Mouse (Mus musculus): Measurements from ENCODE around the gene Zdhhc24. TPM values are rescaled to one million over a fixed set of nuclear protein-coding genes. Genes with fewer than 3 reads are reported as not detected.

Zdhhc24 gene
- total RNA-seq (2017): 8.4 and 9.9 TPM in 2 replicates

DNA sequence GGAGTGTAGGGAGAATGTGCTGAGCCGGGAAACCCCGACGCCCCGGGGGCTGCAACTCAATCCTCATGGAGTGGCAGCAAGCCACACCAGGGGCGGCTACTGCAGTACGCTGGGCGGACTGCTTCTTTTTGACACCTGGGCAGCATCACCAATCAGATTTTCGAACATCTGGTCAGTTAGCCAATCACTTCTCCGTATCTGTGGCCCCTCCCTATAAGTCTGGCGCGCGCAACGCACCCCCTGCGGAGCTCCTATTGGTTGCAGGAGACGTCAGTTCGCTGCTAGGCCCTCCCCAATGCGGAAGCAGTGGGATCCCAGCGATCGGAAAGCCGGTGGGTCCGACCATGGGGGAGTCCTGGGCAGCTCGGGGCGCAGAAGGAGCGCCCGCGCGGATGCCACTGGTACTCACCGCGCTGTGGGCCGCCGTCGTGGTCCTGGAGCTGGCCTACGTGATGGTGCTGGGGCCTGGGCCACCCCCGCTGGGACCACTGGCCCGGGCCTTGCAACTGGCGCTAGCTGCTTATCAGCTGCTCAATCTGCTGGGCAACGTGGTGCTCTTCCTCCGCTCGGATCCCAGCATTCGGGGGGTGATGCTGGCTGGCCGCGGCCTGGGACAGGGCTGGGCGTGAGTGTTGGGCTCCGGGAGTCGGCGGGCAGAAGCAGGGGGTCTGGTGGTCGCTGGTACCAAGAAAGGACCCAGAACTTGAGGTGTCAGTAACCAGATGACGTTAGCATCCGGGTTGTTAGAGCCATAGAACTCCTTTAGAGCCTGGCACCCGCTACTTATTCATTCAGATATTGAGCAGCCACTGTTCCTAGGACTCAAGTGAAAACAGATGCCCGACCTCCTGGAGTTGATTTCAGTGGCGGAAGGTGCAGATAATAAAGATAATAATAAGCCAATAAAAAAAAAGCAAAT, at the start of gene Zdhhc24:
TSS of gene Zdhhc24 (plus strand) at position 264 of the 919 bp plus-strand sequence.
- peak; percentile 97 for ATAC-seq (ENCODE audit: extremely low read depth, insufficient number of reproducible peaks, low FRiP score, poor library complexity, severe bottlenecking)

GRCm38 (mm10) chr19:4829156-4829555, 49.3 kb upstream of the Zdhhc24 start:
- ATAC-seq (ENCODE audit: extremely low read depth, insufficient number of reproducible peaks, low FRiP score, poor library complexity, severe bottlenecking): no peak

DNA sequence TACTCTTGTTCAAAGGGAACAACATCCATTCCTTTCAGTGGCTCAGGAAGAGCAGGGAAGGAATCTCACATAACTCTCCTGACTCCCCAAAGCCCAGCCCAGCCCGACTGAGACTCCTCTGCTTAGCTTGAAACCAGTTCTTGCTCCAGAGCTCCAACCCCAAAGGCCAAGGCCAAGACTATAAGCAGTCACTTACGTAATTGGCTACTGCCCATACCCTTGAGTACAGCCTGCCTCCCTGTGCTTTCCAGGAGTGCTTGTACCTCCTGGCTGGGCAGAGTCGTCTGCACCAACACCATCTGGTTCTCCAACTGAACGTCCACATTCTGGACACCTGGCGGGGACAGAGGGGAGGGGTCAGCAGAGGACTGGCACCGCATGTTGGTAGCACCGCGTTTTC, 44.5 kb upstream of the Zdhhc24 start:
- no peak for ATAC-seq (ENCODE audit: extremely low read depth, insufficient number of reproducible peaks, low FRiP score, poor library complexity, severe bottlenecking)

DNA sequence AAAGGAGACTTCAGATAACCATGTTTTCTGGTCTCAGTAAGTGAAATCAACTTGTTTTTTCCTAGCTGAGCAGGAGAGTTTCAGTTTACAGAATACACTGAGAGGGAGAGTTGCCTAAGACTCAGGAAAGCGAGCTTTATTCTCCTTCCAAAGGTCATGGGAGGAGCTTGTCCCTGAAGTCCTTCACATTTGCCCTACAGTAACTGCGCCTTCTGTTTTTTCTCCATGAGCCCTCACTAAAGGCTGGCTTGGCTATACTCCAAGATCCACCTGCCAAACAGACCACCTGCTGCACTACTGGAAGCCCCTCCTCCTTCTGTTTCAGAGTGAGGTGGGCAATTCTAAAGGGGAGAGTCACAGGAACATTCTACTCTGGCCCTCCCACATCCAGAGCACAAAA, 42.4 kb upstream of the Zdhhc24 start:
- no peak for ATAC-seq (ENCODE audit: extremely low read depth, insufficient number of reproducible peaks, low FRiP score, poor library complexity, severe bottlenecking)

- ATAC-seq (ENCODE audit: extremely low read depth, insufficient number of reproducible peaks, low FRiP score, poor library complexity, severe bottlenecking): no peak
Observed at GRCm38 (mm10) chr19:4837049-4837448, 41.4 kb upstream of the Zdhhc24 start.

- no peak for ATAC-seq (ENCODE audit: extremely low read depth, insufficient number of reproducible peaks, low FRiP score, poor library complexity, severe bottlenecking)
Observed at GRCm38 (mm10) chr19:4838526-4839140, 39.8 kb upstream of the Zdhhc24 start.

- peak; percentile 95 for ATAC-seq (ENCODE audit: extremely low read depth, insufficient number of reproducible peaks, low FRiP score, poor library complexity, severe bottlenecking)
Observed at GRCm38 (mm10) chr19:4839149-4839548, 39.3 kb upstream of the Zdhhc24 start, which contains the start of the genes Ccs and Ccdc87. Gene Ccs (minus strand): TSS chr19:4839332. Gene Ccdc87 (plus strand): TSS chr19:4839366.

DNA sequence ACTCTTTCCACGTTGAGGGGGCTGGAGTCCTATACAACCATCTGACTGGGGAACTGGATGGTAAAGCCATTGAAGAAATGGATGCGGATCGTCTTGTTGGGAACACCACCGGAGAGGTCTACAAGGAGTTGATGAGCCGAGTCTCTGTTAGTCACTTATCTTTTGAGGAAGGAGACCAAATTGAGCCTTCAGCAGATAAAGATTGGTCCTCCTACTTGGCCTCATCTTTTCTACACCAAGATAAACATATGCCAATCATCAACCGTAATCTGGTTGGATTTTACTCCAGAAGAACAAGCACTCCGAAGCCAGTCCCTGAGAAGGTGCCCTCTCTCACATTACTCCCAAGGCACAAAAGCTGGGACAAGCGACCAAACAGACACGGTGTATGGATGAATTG, 37.6 kb upstream of the Zdhhc24 start:
- no peak for ATAC-seq (ENCODE audit: extremely low read depth, insufficient number of reproducible peaks, low FRiP score, poor library complexity, severe bottlenecking)

- no peak for ATAC-seq (ENCODE audit: extremely low read depth, insufficient number of reproducible peaks, low FRiP score, poor library complexity, severe bottlenecking)
Observed at GRCm38 (mm10) chr19:4842611-4843010, 35.9 kb upstream of the Zdhhc24 start.

DNA sequence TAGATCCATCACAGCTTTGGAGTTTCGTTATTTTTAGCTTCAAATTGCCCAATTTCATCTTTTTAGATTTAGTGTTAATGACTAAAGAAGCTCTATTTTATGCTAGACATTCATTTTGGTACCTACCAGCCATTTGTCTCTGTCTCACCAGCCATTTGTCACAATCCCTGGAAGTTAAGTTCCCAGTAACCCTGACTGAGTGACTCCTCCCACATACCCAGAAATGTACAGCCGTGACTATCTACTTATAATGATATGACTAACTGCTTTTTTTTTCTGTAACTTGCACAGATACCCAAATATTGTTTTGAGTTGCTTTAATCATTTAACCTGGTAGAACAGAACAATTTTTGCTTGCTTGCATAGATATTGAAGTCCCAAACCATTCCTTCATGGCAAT, 32.6 kb upstream of the Zdhhc24 start:
- ATAC-seq (ENCODE audit: extremely low read depth, insufficient number of reproducible peaks, low FRiP score, poor library complexity, severe bottlenecking): no peak

DNA sequence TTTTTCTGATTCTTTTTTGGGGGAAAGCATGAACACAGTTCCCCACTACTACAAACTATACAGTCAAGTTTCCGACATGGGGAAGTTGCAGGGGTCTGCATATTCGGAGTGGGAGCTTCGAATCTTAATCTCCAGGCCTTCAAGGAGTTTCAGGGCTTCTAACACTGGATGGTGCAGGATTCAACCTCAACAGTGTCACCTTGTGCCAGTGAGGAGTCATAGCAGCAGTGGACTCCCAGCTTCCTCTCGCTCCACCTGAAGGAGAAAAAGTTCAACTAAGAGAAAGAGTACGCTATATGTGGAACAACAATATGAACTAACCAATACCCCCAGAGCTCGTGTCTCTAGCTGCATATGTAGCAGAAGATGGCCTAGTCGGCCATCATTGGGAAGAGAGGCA, 31.0 kb upstream of the Zdhhc24 start:
- ATAC-seq (ENCODE audit: extremely low read depth, insufficient number of reproducible peaks, low FRiP score, poor library complexity, severe bottlenecking): no peak

GRCm38 (mm10) chr19:4849800-4850199, 28.7 kb upstream of the Zdhhc24 start:
- no peak for ATAC-seq (ENCODE audit: extremely low read depth, insufficient number of reproducible peaks, low FRiP score, poor library complexity, severe bottlenecking)

GRCm38 (mm10) chr19:4850281-4850680, 28.2 kb upstream of the Zdhhc24 start:
- ATAC-seq (ENCODE audit: extremely low read depth, insufficient number of reproducible peaks, low FRiP score, poor library complexity, severe bottlenecking): no peak

- ATAC-seq (ENCODE audit: extremely low read depth, insufficient number of reproducible peaks, low FRiP score, poor library complexity, severe bottlenecking): no peak
Observed at GRCm38 (mm10) chr19:4854552-4855469, 23.7 kb upstream of the Zdhhc24 start, which contains the start of gene Ctsf. Gene Ctsf (plus strand): TSS chr19:4855130.

DNA sequence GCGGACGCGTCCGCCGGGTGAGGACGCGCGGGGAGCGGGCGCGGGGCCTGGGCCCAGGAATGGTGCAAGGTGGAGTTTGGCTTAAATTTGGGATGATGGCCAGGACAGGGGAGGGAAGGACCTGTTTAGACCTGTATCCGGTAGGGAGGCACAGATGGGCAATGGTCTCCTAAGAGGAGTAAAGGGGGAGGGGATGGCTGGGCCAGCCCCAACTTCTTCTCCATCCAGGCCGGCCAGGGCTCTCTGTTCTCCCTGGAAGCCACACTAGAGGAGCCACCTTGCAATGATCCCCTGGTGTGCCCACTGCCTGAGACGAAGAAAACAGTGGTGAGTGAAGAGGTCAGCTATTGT, 23.0 kb upstream of the Zdhhc24 start:
- ATAC-seq (ENCODE audit: extremely low read depth, insufficient number of reproducible peaks, low FRiP score, poor library complexity, severe bottlenecking): no peak

DNA sequence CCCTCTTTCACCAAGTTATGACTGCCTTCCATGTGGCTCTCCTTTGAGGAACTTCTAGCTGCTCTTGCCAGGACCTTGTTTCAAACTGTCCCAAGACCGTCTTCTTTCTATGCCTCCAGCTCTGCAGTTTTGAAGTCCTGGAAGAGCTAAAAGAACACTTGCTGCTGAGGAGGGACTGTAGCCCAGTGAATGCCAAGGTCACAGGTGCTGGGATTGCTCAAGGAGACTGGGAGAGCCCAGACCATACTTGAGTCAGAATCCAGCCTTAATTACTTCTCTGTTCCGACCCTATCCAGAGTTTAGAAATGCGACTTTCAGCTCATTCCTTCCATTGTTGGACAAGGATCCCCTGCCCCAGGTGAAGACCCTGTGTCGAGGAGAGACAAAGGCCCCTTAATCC, 22.5 kb upstream of the Zdhhc24 start:
- no peak for ATAC-seq (ENCODE audit: extremely low read depth, insufficient number of reproducible peaks, low FRiP score, poor library complexity, severe bottlenecking)

DNA sequence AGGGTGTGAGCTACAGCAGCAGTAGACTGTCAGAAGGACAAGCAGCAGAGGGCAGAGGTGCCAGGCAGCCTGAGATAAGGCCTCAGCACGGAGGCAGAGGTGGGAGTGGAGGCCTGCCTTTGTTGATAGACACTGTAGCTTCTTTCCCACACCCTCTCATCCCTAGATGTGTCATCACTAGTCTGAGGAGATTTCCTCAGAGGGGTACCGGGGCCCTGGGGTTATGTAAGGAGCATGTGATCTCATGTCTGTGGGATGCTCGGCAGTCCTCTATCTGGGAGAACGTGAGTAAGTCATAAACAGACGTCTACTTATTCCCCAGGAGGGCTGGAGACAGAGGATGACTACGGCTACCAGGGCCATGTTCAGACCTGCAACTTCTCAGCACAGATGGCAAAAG, 19.4 kb upstream of the Zdhhc24 start:
- no peak for ATAC-seq (ENCODE audit: extremely low read depth, insufficient number of reproducible peaks, low FRiP score, poor library complexity, severe bottlenecking)

DNA sequence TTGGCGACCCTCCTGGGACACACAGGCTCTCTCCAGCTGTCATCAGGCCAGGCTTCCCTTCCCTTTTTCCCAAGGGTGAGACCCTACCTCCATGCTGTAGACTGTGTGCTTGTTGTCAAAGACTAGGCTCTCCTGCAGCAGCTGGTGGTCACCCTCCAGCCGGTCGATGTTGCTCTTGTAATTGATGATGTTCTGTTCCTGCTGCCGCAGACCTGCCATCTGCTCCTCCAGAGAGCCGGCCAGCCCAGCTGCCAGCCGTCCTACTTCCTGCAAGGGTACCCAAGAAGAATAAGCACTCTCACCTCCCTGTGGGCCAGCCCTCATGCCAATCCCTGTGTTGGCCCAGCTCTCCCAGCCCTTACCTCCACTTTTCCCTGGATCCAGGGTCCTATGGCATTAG, 15.4 kb upstream of the Zdhhc24 start:
- no peak for ATAC-seq (ENCODE audit: extremely low read depth, insufficient number of reproducible peaks, low FRiP score, poor library complexity, severe bottlenecking)

GRCm38 (mm10) chr19:4865147-4865546, 13.3 kb upstream of the Zdhhc24 start:
- ATAC-seq (ENCODE audit: extremely low read depth, insufficient number of reproducible peaks, low FRiP score, poor library complexity, severe bottlenecking): no peak

All from neutrophil, adult 5-6 weeks (primary cell).